Comparison of ENCODE assay signal across 8 mouse cellular contexts in genomic region chr2:119476621-119477391, GRCm38 (mm10). TPM values are rescaled to one million over a fixed set of nuclear protein-coding genes. Genes with fewer than 3 reads are reported as not detected.
DNase-seq lines count a peak whose midpoint lies in the region; ATAC-seq lines count a peak whose summit lies in the region.

No protein-coding gene starts in this region.

- WGBS in intestine, embryonic 15.5 days = under 1% methylated on average over 44 of the region's 44 CpGs

- peak overlapping the region; percentile 99 for H3K27ac ChIP-seq in intestine, embryonic 15.5 days

- no peaks in the 10 kb centered on the region for H3K9me3 ChIP-seq in intestine, embryonic 15.5 days

- H3K4me1 ChIP-seq in intestine, embryonic 15.5 days (replicated peaks) = peaks cover 5% of the 10 kb centered on the region; the same call in 1 of the 2 replicates

- DNase-seq in adrenal gland, postnatal 10 days = peak; percentile 77
- peak; percentile 35 for DNase-seq in embryo, embryonic 11.5 days (ENCODE audit: low read depth, low spot score)
- DNase-seq in gastrocnemius, postnatal 36 days = peak; percentile 64 to 73
- peak; percentile 56 to 69 for DNase-seq in left cerebral cortex, postnatal 14 days (ENCODE audit: low spot score in 2 of 2)
- peak; percentile 57 for DNase-seq in right cerebral cortex, postnatal 4 days
- peak; percentile 78 for DNase-seq in yolk sac, embryonic 10.5 days (ENCODE audit: low spot score)

- H3K4me3 ChIP-seq in intestine, embryonic 15.5 days (replicated peaks) = peak overlapping the region; percentile 69

- H3K27me3 ChIP-seq in intestine, embryonic 15.5 days (replicated peaks) = no peaks in the 10 kb centered on the region

- intact Hi-C loops in gastrocnemius, postnatal 36 days (cut with DNase I) = loop anchor here (5.0 kb wide), 1 partner anchor 70 kb away; the partner anchor contains the start of genes Chp1 and Exd1
- intact Hi-C loops in left cerebral cortex, postnatal 14 days (cut with DNase I) = no loop called here

- H3K36me3 ChIP-seq in intestine, embryonic 15.5 days = no peaks in the 10 kb centered on the region

- H3K9ac ChIP-seq in intestine, embryonic 15.5 days = peak overlapping the region; percentile 100

- ATAC-seq in intestine, embryonic 15.5 days = peak; percentile 71
- peak; percentile 56 for ATAC-seq in megakaryocyte-erythroid progenitor cell, adult 5-6 weeks (replicated peaks; ENCODE audit: low FRiP score, low TSS enrichment, poor library complexity, severe bottlenecking)

- H3K4me2 ChIP-seq in intestine, embryonic 15.5 days (replicated peaks) = peak overlapping the region; percentile 60

RNA-seq across cellular contexts. Expression of gene Ino80, which starts 0.7 kb away (rescaled TPM):
- total RNA-seq in adrenal gland, postnatal 10 days (2021) = 10 to 100 TPM; 16.1 to 21.0 TPM
- total RNA-seq in gastrocnemius, postnatal 36 days (2021) = 10 to 100 TPM in 1 of 2 experiments, 1 to 10 TPM in 1; 10.0 to 12.0 TPM
- polyA plus RNA-seq in intestine, embryonic 15.5 days (2015; fragmentation: Nextera tagmentation; extraction: Ambion mirVana) = 4.0 and 4.4 TPM in 2 replicates
- 10 to 100 TPM; 17.9 to 19.5 TPM for total RNA-seq in left cerebral cortex, postnatal 14 days (2021)
- total RNA-seq in megakaryocyte-erythroid progenitor cell, adult 5-6 weeks (2014; fragmentation: Nextera tagmentation) = 32.2 and 37.9 TPM in 2 replicates
- total RNA-seq in megakaryocyte-erythroid progenitor cell, adult 5-6 weeks (2017) = 21.8 and 22.4 TPM in 2 replicates

Comparison
In these comparisons a context has a peak if more than half of its experiments do, and no peak if none do; other contexts are left out.
1. Peak in every context shown above with its lines: DNase-seq, ATAC-seq, H3K4me3 ChIP-seq and H3K27ac ChIP-seq.